Mouse (Mus musculus) CH12.LX (cell line): Measurements from ENCODE around the gene Hdac9. TPM values are rescaled to one million over a fixed set of nuclear protein-coding genes. Genes with fewer than 3 reads are reported as not detected.

ENCODE experiments used
- DNase-seq: peaks from one replicate; pipeline ENCODE4 v3.0.0-alpha.2; 2013; ENCODE audit errors: extremely low read depth
- H3K27ac ChIP-seq: 2 replicates; pipeline ENCODE4 v1.5.1; 2012; ENCODE audit warnings: low read depth, mild to moderate bottlenecking, control low read depth, moderate library complexity; ENCODE audit not compliant: insufficient read depth
- H3K27me3 ChIP-seq: replicated peaks from 2 replicates; pipeline ENCODE3; 2012; ENCODE audit warnings: inconsistent platforms
- H3K36me3 ChIP-seq, 2 experiments: replicated peaks in 1 of 2; 2 replicates each; pipeline versions ENCODE3 to v1.6.1; 2012; ENCODE audit warnings: inconsistent platforms in 1 of 2, low read length in 1 of 2, mild to moderate bottlenecking in 1 of 2, mixed read lengths in 1 of 2, moderate library complexity in 1 of 2; ENCODE audit not compliant: control insufficient read depth in 1 of 2, insufficient read depth in 1 of 2
- H3K4me1 ChIP-seq, 2 experiments: 2 replicates each; pipeline ENCODE4 v1.6.1; 2012; ENCODE audit warnings: inconsistent platforms in 1 of 2, moderate library complexity in 1 of 2; ENCODE audit not compliant: insufficient read depth in 2 of 2, control insufficient read depth in 1 of 2
- H3K4me2 ChIP-seq: 2 replicates; pipeline ENCODE4 v1.6.1; 2012; ENCODE audit warnings: low read depth, mild to moderate bottlenecking, control low read depth; ENCODE audit not compliant: poor library complexity, insufficient read depth, severe bottlenecking
- H3K4me3 ChIP-seq, 3 experiments: fragments of 150-350 bp in 1 of 3; sonication (generic) in 1 of 3; replicated peaks in 1 of 3; 2 replicates each; pipeline versions ENCODE3 to v1.5.1; 2011 to 2012; ENCODE audit warnings: low read depth in 2 of 3, low read length in 2 of 3, mild to moderate bottlenecking in 2 of 3, moderate library complexity in 2 of 3, control low read depth in 1 of 3, improper control_type of control experiment in 1 of 3, inconsistent platforms in 1 of 3, mixed read lengths in 1 of 3; ENCODE audit not compliant: poor library complexity in 1 of 3
- H3K79me2 ChIP-seq: replicated peaks from 2 replicates; pipeline ENCODE4 v1.6.1; 2012; ENCODE audit warnings: mild to moderate bottlenecking, moderate library complexity; ENCODE audit not compliant: control insufficient read depth, poor library complexity, insufficient read depth, severe bottlenecking; ENCODE audit errors: extremely low read depth
- H3K9ac ChIP-seq: 2 replicates; pipeline ENCODE4 v1.6.1; 2012; ENCODE audit warnings: low read depth, mild to moderate bottlenecking, control low read depth, moderate library complexity; ENCODE audit not compliant: insufficient read depth
- H3K9me3 ChIP-seq: replicated peaks from 2 replicates; pipeline ENCODE3; 2012; ENCODE audit warnings: low read length, inconsistent platforms, mixed read lengths
- BHLHE40 ChIP-seq: IDR thresholded peaks from 2 replicates; pipeline ENCODE4 v1.6.1; 2011; ENCODE audit warnings: mild to moderate bottlenecking, low read depth, low read length, improper control_type of control experiment
- CHD1 ChIP-seq: IDR thresholded peaks from 2 replicates; pipeline ENCODE4 v1.6.1; 2012; ENCODE audit warnings: low read depth, low read length, improper control_type of control experiment, inconsistent platforms
- CHD2 ChIP-seq: IDR thresholded peaks from 2 replicates; pipeline ENCODE4 v1.6.1; 2011; ENCODE audit warnings: low read length, improper control_type of control experiment
- CTCF ChIP-seq, 2 experiments: IDR thresholded peaks in 1 of 2; conservative IDR thresholded peaks in 1 of 2; 2 replicates each; pipeline ENCODE4 v1.5.1; 2011 to 2012; ENCODE audit warnings: low read depth in 2 of 2, low read length in 2 of 2, improper control_type of control experiment in 1 of 2, inconsistent platforms in 1 of 2, mild to moderate bottlenecking in 1 of 2, moderate library complexity in 1 of 2
- E2F4 ChIP-seq: IDR thresholded peaks from 2 replicates; pipeline ENCODE4 v1.6.1; 2011; ENCODE audit warnings: low read depth, low read length, improper control_type of control experiment; ENCODE audit not compliant: insufficient replicate concordance
- ELF1 ChIP-seq: IDR thresholded peaks from 2 replicates; pipeline ENCODE4 v1.6.1; 2014; ENCODE audit warnings: low read depth, mild to moderate bottlenecking, inconsistent platforms, low read length, improper control_type of control experiment
- EP300 ChIP-seq: IDR thresholded peaks from 2 replicates; pipeline ENCODE4 v1.6.1; 2011; ENCODE audit warnings: low read length, improper control_type of control experiment
- ETS1 ChIP-seq: conservative IDR thresholded peaks from 2 replicates; pipeline ENCODE4 v1.6.1; 2012; ENCODE audit warnings: low read depth, mild to moderate bottlenecking, inconsistent platforms, low read length, improper control_type of control experiment, moderate library complexity
- GABPA ChIP-seq: IDR thresholded peaks from 2 replicates; pipeline ENCODE4 v1.6.1; 2012; ENCODE audit warnings: low read depth, low read length, improper control_type of control experiment, inconsistent platforms; ENCODE audit not compliant: insufficient replicate concordance
- HCFC1 ChIP-seq: IDR thresholded peaks from 2 replicates; pipeline ENCODE4 v1.6.1; 2012; ENCODE audit warnings: low read depth, mild to moderate bottlenecking, inconsistent platforms, low read length, improper control_type of control experiment
- IRF4 ChIP-seq: IDR thresholded peaks from 2 replicates; pipeline ENCODE4 v1.6.1; 2014; ENCODE audit warnings: low read depth, mild to moderate bottlenecking, inconsistent platforms, low read length, improper control_type of control experiment
- JUN ChIP-seq: IDR thresholded peaks from 2 replicates; pipeline ENCODE4 v1.6.1; 2011; ENCODE audit warnings: low read depth, mild to moderate bottlenecking, low read length, improper control_type of control experiment, moderate library complexity; ENCODE audit not compliant: insufficient read depth
- JUND ChIP-seq: conservative IDR thresholded peaks from 2 replicates; pipeline ENCODE4 v1.6.1; 2011; ENCODE audit warnings: low read depth, low read length, improper control_type of control experiment
- KAT2A ChIP-seq: IDR thresholded peaks from 2 replicates; pipeline ENCODE4 v1.6.1; 2012; ENCODE audit warnings: low read length, improper control_type of control experiment, inconsistent platforms; ENCODE audit not compliant: insufficient replicate concordance
- MAFK ChIP-seq: IDR thresholded peaks from 2 replicates; pipeline ENCODE4 v1.6.1; 2011; ENCODE audit warnings: low read length, improper control_type of control experiment; ENCODE audit not compliant: insufficient replicate concordance
- MAX ChIP-seq: IDR thresholded peaks from 2 replicates; pipeline ENCODE4 v1.6.1; 2011; ENCODE audit warnings: low read length, improper control_type of control experiment
- MAZ ChIP-seq: IDR thresholded peaks from 2 replicates; pipeline ENCODE4 v1.6.1; 2012; ENCODE audit warnings: low read depth, mild to moderate bottlenecking, inconsistent platforms, low read length, improper control_type of control experiment, moderate library complexity
- MYC ChIP-seq: IDR thresholded peaks from 2 replicates; pipeline ENCODE4 v1.6.1; 2011; ENCODE audit warnings: low read depth, mild to moderate bottlenecking, improper control_type of control experiment, low read length
- POLR2A ChIP-seq: IDR thresholded peaks from 2 replicates; pipeline ENCODE4 v1.6.1; 2011; ENCODE audit warnings: low read depth, mild to moderate bottlenecking, improper control_type of control experiment, low read length
- RAD21 ChIP-seq: IDR thresholded peaks from 2 replicates; pipeline ENCODE4 v1.6.1; 2011; ENCODE audit warnings: low read depth, mild to moderate bottlenecking, low read length, improper control_type of control experiment, moderate library complexity
- RCOR1 ChIP-seq: conservative IDR thresholded peaks from 2 replicates; pipeline ENCODE4 v1.6.1; 2012; ENCODE audit warnings: low read depth, mild to moderate bottlenecking, inconsistent platforms, low read length, improper control_type of control experiment
- SMC3 ChIP-seq: IDR thresholded peaks from 2 replicates; pipeline ENCODE4 v1.6.1; 2011; ENCODE audit warnings: low read depth, low read length, improper control_type of control experiment
- TCF12 ChIP-seq: IDR thresholded peaks from 2 replicates; pipeline ENCODE4 v1.6.1; 2014; ENCODE audit warnings: low read depth, mild to moderate bottlenecking, inconsistent platforms, low read length, improper control_type of control experiment
- UBTF ChIP-seq: IDR thresholded peaks from 2 replicates; pipeline ENCODE4 v1.6.1; 2012; ENCODE audit warnings: low read depth, mild to moderate bottlenecking, inconsistent platforms, low read length, improper control_type of control experiment, moderate library complexity
- USF1 ChIP-seq: IDR thresholded peaks from 2 replicates; pipeline ENCODE4 v1.6.1; 2014; ENCODE audit warnings: low read depth, mild to moderate bottlenecking, inconsistent platforms, low read length, improper control_type of control experiment
- USF2 ChIP-seq: conservative IDR thresholded peaks from 2 replicates; pipeline ENCODE4 v1.6.1; 2011; ENCODE audit warnings: low read depth, low read length, improper control_type of control experiment
- ZC3H11A ChIP-seq: IDR thresholded peaks from 2 replicates; pipeline ENCODE4 v1.6.1; 2012; ENCODE audit warnings: low read depth, mild to moderate bottlenecking, inconsistent platforms, low read length, improper control_type of control experiment
- ZKSCAN1 ChIP-seq: IDR thresholded peaks from 2 replicates; pipeline ENCODE4 v1.6.1; 2012; ENCODE audit warnings: low read depth, inconsistent platforms, low read length, improper control_type of control experiment, borderline replicate concordance
- ZMIZ1 ChIP-seq: IDR thresholded peaks from 2 replicates; pipeline ENCODE4 v1.6.1; 2012; ENCODE audit warnings: low read depth, mild to moderate bottlenecking, inconsistent platforms, low read length, improper control_type of control experiment
- dilution Hi-C: fragments of 300-500 bp; cut with MboI; formaldehyde crosslinking; loops from 2 replicates; pipeline ENCODE4 v1.14.3; 2020; ENCODE audit warnings: low sequenced_read_pairs; ENCODE audit not compliant: extremely low pct_unique_long_range_greater_than_20kb, extremely low pct_ligation_motif_present
- in situ Hi-C: fragments of 300-500 bp; cut with MboI; formaldehyde crosslinking; loops from 3 replicates; pipeline ENCODE4 v1.14.3; 2019; ENCODE audit warnings: low sequenced_read_pairs, low pct_ligation_motif_present, low pct_unique_long_range_greater_than_20kb, mixed read lengths
- polyA plus RNA-seq: library from polyadenylated mRNA; unstranded; fragments of >175 nt; gene quantifications from 2 replicates; pipeline ENCODE4 v1.2.1, GENCODE M21; 2012; ENCODE audit warnings: low read depth; ENCODE audit not compliant: insufficient read length
- total RNA-seq, 2 experiments: library from RNA; depleted of rRNA; stranded (reverse); fragments of 300-350 nt in 1 of 2; fragments of >200 nt in 1 of 2; gene quantifications; 2 replicates each; pipeline ENCODE4 v1.2.3; 2012 to 2014

Gene Hdac9
- total and polyA plus RNA-seq, 3 experiments, result 0.04 to 0.38 (median 0.17) TPM

DNA sequence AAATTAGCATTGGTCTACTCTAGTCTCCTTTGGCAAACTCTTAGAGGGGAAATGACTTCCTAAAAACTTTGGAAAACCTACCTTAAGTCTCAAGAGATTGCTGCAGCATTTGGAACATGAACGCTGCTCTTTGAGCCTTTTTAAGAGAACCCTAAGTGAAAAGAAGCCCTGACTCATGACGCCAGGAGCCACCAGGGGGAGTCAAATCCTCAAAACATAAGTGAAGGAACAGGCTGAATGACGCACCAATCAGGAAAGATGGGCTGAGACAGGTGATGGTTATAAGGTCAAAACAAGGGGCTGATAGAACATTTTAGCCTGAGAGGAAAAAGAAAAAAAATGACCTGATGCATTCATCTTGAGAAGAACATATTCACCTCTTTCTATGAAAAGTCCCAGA, 252.1 kb downstream of the Hdac9 start:
- dilution Hi-C loops, result no loop called here
- no peaks in the 10 kb centered on the region for H3K36me3 ChIP-seq
- no peaks in the 10 kb centered on the region for H3K4me1 ChIP-seq
- no peak overlapping the region for H3K4me2 ChIP-seq
- no peaks in the 10 kb centered on the region for H3K79me2 ChIP-seq
- in situ Hi-C loops, result loop anchor here (10.0 to 25.0 kb wide), 2 partner anchors 348 to 520 kb away; no protein-coding TSS in a partner anchor
- no peaks in the 10 kb centered on the region for H3K27me3 ChIP-seq
- H3K4me3 ChIP-seq, result no peak overlapping the region
- TF ChIP-seq USF1 (no peak), MAFK (no peak), RAD21 (peak; percentile 78), USF2 (no peak), ZKSCAN1 (no peak), JUND (no peak), IRF4 (no peak), ETS1 (no peak), KAT2A (no peak), ZC3H11A (peak; percentile 62; the same call in 1 of the 2 replicates), ELF1 (no peak), JUN (no peak), E2F4 (no peak), GABPA (no peak), MAX (no peak), ZMIZ1 (no peak), SMC3 (peak; percentile 91), CHD2 (no peak), MYC (no peak), POLR2A (no peak), CHD1 (no peak), CTCF (conservative IDR thresholded peaks at IDR 0.05 in 1 of 2, IDR thresholded peaks at IDR 0.05 in 1 of 2; ENCODE audit: low read depth in 2 of 2, low read length in 2 of 2) (peak; percentile 22 to 85; a peak in 3 of 4 replicates), BHLHE40 (no peak), RCOR1 (no peak), TCF12 (no peak), HCFC1 (no peak), MAZ (no peak), EP300 (no peak), UBTF (no peak)
- peak; percentile 75 for DNase-seq
- no peak overlapping the region for H3K9ac ChIP-seq
- H3K9me3 ChIP-seq, result no peaks in the 10 kb centered on the region
- no peak overlapping the region for H3K27ac ChIP-seq
